Mouse (Mus musculus) MEL (cell line): Measurements from ENCODE around the gene Dapk1. TPM values are rescaled to one million over a fixed set of nuclear protein-coding genes. Genes with fewer than 3 reads are reported as not detected.

Source experiments
- DNase-seq: peaks from one replicate; pipeline ENCODE4 v3.0.0; 2011; ENCODE audit warnings: low read depth, low spot score
- H3K27ac ChIP-seq: 2 replicates; pipeline ENCODE4 v1.5.1; 2012; ENCODE audit warnings: low read depth, mild to moderate bottlenecking, control low read depth, low read length, moderate library complexity; ENCODE audit not compliant: control insufficient read depth
- H3K27me3 ChIP-seq, 2 experiments: fragments of 150-350 bp in 1 of 2; sonication (generic) in 1 of 2; 2 replicates each; pipeline ENCODE4 v1.6.1; 2012; ENCODE audit warnings: low read length in 2 of 2, mild to moderate bottlenecking in 2 of 2, improper control_type of control experiment in 1 of 2, moderate library complexity in 1 of 2; ENCODE audit not compliant: insufficient read depth in 2 of 2, control insufficient read depth in 1 of 2
- H3K36me3 ChIP-seq, 2 experiments: 2 replicates each; pipeline ENCODE4 v1.6.1; 2012 to 2014; ENCODE audit warnings: low read length in 2 of 2, improper control_type of control experiment in 1 of 2, inconsistent platforms in 1 of 2, mild to moderate bottlenecking in 1 of 2; ENCODE audit not compliant: insufficient read depth in 2 of 2, control insufficient read depth in 1 of 2
- H3K4me1 ChIP-seq, 2 experiments: fragments of 150-350 bp in 1 of 2; sonication (generic) in 1 of 2; 2 replicates each; pipeline ENCODE4 v1.6.1; 2012; ENCODE audit warnings: low read length in 2 of 2, improper control_type of control experiment in 1 of 2, mild to moderate bottlenecking in 1 of 2; ENCODE audit not compliant: insufficient read depth in 2 of 2, control insufficient read depth in 1 of 2
- H3K4me3 ChIP-seq, 2 experiments: fragments of 150-350 bp in 1 of 2; sonication (generic) in 1 of 2; 2 replicates each; pipeline ENCODE4 v1.5.1; 2012; ENCODE audit warnings: low read depth in 2 of 2, low read length in 2 of 2, mild to moderate bottlenecking in 2 of 2, moderate library complexity in 2 of 2, control low read depth in 1 of 2, improper control_type of control experiment in 1 of 2; ENCODE audit not compliant: control insufficient read depth in 1 of 2, insufficient read depth in 1 of 2
- H3K79me2 ChIP-seq: 2 replicates; pipeline ENCODE4 v1.6.1; 2012; ENCODE audit warnings: mild to moderate bottlenecking, low read length, moderate library complexity; ENCODE audit not compliant: control insufficient read depth, poor library complexity, insufficient read depth
- H3K9ac ChIP-seq: 2 replicates; pipeline ENCODE4 v1.6.1; 2012; ENCODE audit warnings: low read depth, mild to moderate bottlenecking, control low read depth, low read length, moderate library complexity; ENCODE audit not compliant: control insufficient read depth, poor library complexity, severe bottlenecking
- H3K9me3 ChIP-seq: fragments of 150-350 bp; sonication (generic); replicated peaks from 2 replicates; pipeline ENCODE4 v1.6.1; 2012; ENCODE audit warnings: mild to moderate bottlenecking, low read length, improper control_type of control experiment, moderate library complexity; ENCODE audit not compliant: insufficient read depth
- CHD2 ChIP-seq: IDR thresholded peaks from 2 replicates; pipeline ENCODE4 v1.6.1; 2011; ENCODE audit warnings: low read length, improper control_type of control experiment
- CTCF ChIP-seq, 3 experiments: IDR thresholded peaks in 2 of 3; conservative IDR thresholded peaks in 1 of 3; 2 replicates each; pipeline ENCODE4 v1.5.1; 2011 to 2012; ENCODE audit warnings: low read length in 3 of 3, low read depth in 2 of 3, mild to moderate bottlenecking in 2 of 3, improper control_type of control experiment in 1 of 3, inconsistent platforms in 1 of 3, mixed read lengths in 1 of 3, moderate library complexity in 1 of 3; ENCODE audit not compliant: control insufficient read depth in 1 of 3, insufficient read depth in 1 of 3, poor library complexity in 1 of 3, severe bottlenecking in 1 of 3
- E2F4 ChIP-seq: IDR thresholded peaks from 2 replicates; pipeline ENCODE4 v1.6.1; 2011; ENCODE audit warnings: low read depth, low read length, improper control_type of control experiment, borderline replicate concordance
- ELF1 ChIP-seq: IDR thresholded peaks from 2 replicates; pipeline ENCODE4 v1.6.1; 2014; ENCODE audit warnings: low read depth, mild to moderate bottlenecking, inconsistent platforms, low read length, improper control_type of control experiment, moderate library complexity
- EP300 ChIP-seq, 2 experiments: IDR thresholded peaks; 2 replicates each; pipeline ENCODE4 v1.6.1; 2011; ENCODE audit warnings: improper control_type of control experiment in 2 of 2, low read length in 2 of 2, low read depth in 1 of 2, mild to moderate bottlenecking in 1 of 2
- ETS1 ChIP-seq: IDR thresholded peaks from 2 replicates; pipeline ENCODE4 v1.6.1; 2012; ENCODE audit warnings: low read depth, mild to moderate bottlenecking, inconsistent platforms, low read length, improper control_type of control experiment, moderate library complexity
- GATA1 ChIP-seq: IDR thresholded peaks from 2 replicates; pipeline ENCODE4 v1.6.1; 2011; ENCODE audit warnings: low read depth, low read length, improper control_type of control experiment
- HCFC1 ChIP-seq: IDR thresholded peaks from 2 replicates; pipeline ENCODE4 v1.6.1; 2012; ENCODE audit warnings: low read depth, mild to moderate bottlenecking, inconsistent platforms, low read length, improper control_type of control experiment, moderate library complexity
- JUND ChIP-seq: IDR thresholded peaks from 2 replicates; pipeline ENCODE4 v1.6.1; 2011; ENCODE audit warnings: low read depth, mild to moderate bottlenecking, improper control_type of control experiment, low read length
- KAT2A ChIP-seq: conservative IDR thresholded peaks from 2 replicates; pipeline ENCODE4 v1.6.1; 2012; ENCODE audit warnings: low read depth, low read length, improper control_type of control experiment, inconsistent platforms
- MAFK ChIP-seq: IDR thresholded peaks from 2 replicates; pipeline ENCODE4 v1.6.1; 2011; ENCODE audit warnings: low read depth, mild to moderate bottlenecking, low read length, improper control_type of control experiment, borderline replicate concordance
- MAZ ChIP-seq: IDR thresholded peaks from 2 replicates; pipeline ENCODE4 v1.6.1; 2012; ENCODE audit warnings: low read depth, mild to moderate bottlenecking, inconsistent platforms, low read length, improper control_type of control experiment
- MEF2A ChIP-seq: IDR thresholded peaks from 2 replicates; pipeline ENCODE4 v1.6.1; 2014; ENCODE audit warnings: low read depth, mild to moderate bottlenecking, inconsistent platforms, low read length, improper control_type of control experiment; ENCODE audit not compliant: poor library complexity, insufficient replicate concordance, severe bottlenecking; ENCODE audit errors: extremely low read depth
- MXI1 ChIP-seq: IDR thresholded peaks from 2 replicates; pipeline ENCODE4 v1.6.1; 2011; ENCODE audit warnings: mild to moderate bottlenecking, low read depth, low read length, improper control_type of control experiment
- MYC ChIP-seq: IDR thresholded peaks from 2 replicates; pipeline ENCODE4 v1.6.1; 2011; ENCODE audit warnings: low read depth, mild to moderate bottlenecking, low read length, improper control_type of control experiment, moderate library complexity
- NELFE ChIP-seq: IDR thresholded peaks from 2 replicates; pipeline ENCODE4 v1.6.1; 2011; ENCODE audit warnings: low read depth, low read length, improper control_type of control experiment
- NRF1 ChIP-seq: IDR thresholded peaks from 2 replicates; pipeline ENCODE4 v1.6.1; 2014; ENCODE audit warnings: low read depth, mild to moderate bottlenecking, inconsistent platforms, low read length, improper control_type of control experiment, moderate library complexity; ENCODE audit not compliant: poor library complexity, insufficient read depth, severe bottlenecking
- POLR2A ChIP-seq, 2 experiments: IDR thresholded peaks; 2 replicates each; pipeline ENCODE4 v1.6.1; 2011 to 2012; ENCODE audit warnings: low read length in 2 of 2, mild to moderate bottlenecking in 2 of 2, control low read depth in 1 of 2, improper control_type of control experiment in 1 of 2, low read depth in 1 of 2, moderate library complexity in 1 of 2; ENCODE audit not compliant: control insufficient read depth in 1 of 2, insufficient read depth in 1 of 2, poor library complexity in 1 of 2
- POLR2AphosphoS2 ChIP-seq: IDR thresholded peaks from 2 replicates; pipeline ENCODE4 v1.6.1; 2011; ENCODE audit warnings: low read length, improper control_type of control experiment
- POLR2AphosphoS5 ChIP-seq: IDR thresholded peaks from 2 replicates; pipeline ENCODE4 v1.6.1; 2012; ENCODE audit warnings: low read depth, borderline replicate concordance, mild to moderate bottlenecking, inconsistent platforms, low read length, moderate library complexity, mixed read lengths
- RAD21 ChIP-seq: IDR thresholded peaks from 2 replicates; pipeline ENCODE4 v1.6.1; 2011; ENCODE audit warnings: mild to moderate bottlenecking, low read depth, low read length, improper control_type of control experiment
- RCOR1 ChIP-seq: IDR thresholded peaks from 2 replicates; pipeline ENCODE4 v1.6.1; 2012; ENCODE audit warnings: low read depth, mild to moderate bottlenecking, inconsistent platforms, low read length, improper control_type of control experiment
- SIN3A ChIP-seq: IDR thresholded peaks from 2 replicates; pipeline ENCODE4 v1.6.1; 2012; ENCODE audit warnings: low read length, improper control_type of control experiment, inconsistent platforms
- SMC3 ChIP-seq: IDR thresholded peaks from 2 replicates; pipeline ENCODE4 v1.6.1; 2011; ENCODE audit warnings: low read depth, low read length, improper control_type of control experiment
- TAL1 ChIP-seq: IDR thresholded peaks from 2 replicates; pipeline ENCODE4 v1.6.1; 2012; ENCODE audit warnings: mild to moderate bottlenecking, inconsistent platforms, low read length, moderate library complexity, mixed read lengths
- TBP ChIP-seq: IDR thresholded peaks from 2 replicates; pipeline ENCODE4 v1.8.0; 2011; ENCODE audit warnings: low read depth, low read length, improper control_type of control experiment
- TCF12 ChIP-seq: IDR thresholded peaks from 2 replicates; pipeline ENCODE4 v1.6.1; 2014; ENCODE audit warnings: low read depth, mild to moderate bottlenecking, inconsistent platforms, low read length, improper control_type of control experiment, moderate library complexity
- USF1 ChIP-seq: IDR thresholded peaks from 2 replicates; pipeline ENCODE4 v1.6.1; 2014; ENCODE audit warnings: low read depth, mild to moderate bottlenecking, inconsistent platforms, low read length, improper control_type of control experiment, moderate library complexity
- USF2 ChIP-seq, 2 experiments: IDR thresholded peaks; 2 replicates each; pipeline ENCODE4 v1.6.1; 2011 to 2012; ENCODE audit warnings: improper control_type of control experiment in 2 of 2, low read length in 2 of 2, borderline replicate concordance in 1 of 2, inconsistent platforms in 1 of 2, low read depth in 1 of 2, mild to moderate bottlenecking in 1 of 2; ENCODE audit not compliant: insufficient read depth in 1 of 2
- ZKSCAN1 ChIP-seq: IDR thresholded peaks from 2 replicates; pipeline ENCODE4 v1.6.1; 2012; ENCODE audit warnings: low read depth, mild to moderate bottlenecking, inconsistent platforms, low read length, improper control_type of control experiment, moderate library complexity
- ZMIZ1 ChIP-seq: IDR thresholded peaks from 2 replicates; pipeline ENCODE4 v1.6.1; 2012; ENCODE audit warnings: low read depth, mild to moderate bottlenecking, inconsistent platforms, low read length, improper control_type of control experiment, moderate library complexity
- ZNF384 ChIP-seq: IDR thresholded peaks from 2 replicates; pipeline ENCODE4 v1.6.1; 2012; ENCODE audit warnings: low read depth, mild to moderate bottlenecking, inconsistent platforms, low read length, improper control_type of control experiment
- polyA plus RNA-seq, 2 experiments: library from polyadenylated mRNA; stranded (reverse) in 1 of 2; unstranded in 1 of 2; fragments of >175 nt in 1 of 2; fragments of >200 nt in 1 of 2; gene quantifications; 2 replicates each; pipeline versions ENCODE4 v1.2.1 to v1.2.4; 2012; ENCODE audit warnings: low replicate concordance in 2 of 2, low read depth in 1 of 2; ENCODE audit not compliant: insufficient read length in 2 of 2, insufficient read depth in 1 of 2, missing spikeins in 1 of 2
- total RNA-seq: library from RNA; depleted of rRNA; stranded (reverse); fragments of 300-350 nt; gene quantifications from 2 replicates; pipeline ENCODE4 v1.2.3, GENCODE M21; 2012

The Dapk1 gene
- total and polyA plus RNA-seq, 3 experiments, result 5.1 to 8.2 TPM; not detected in 1

- Histone ChIP-seq H3K9me3 (no peaks in the 10 kb centered on the region), H3K79me2 (no peaks in the 10 kb centered on the region), H3K9ac (no peak overlapping the region)
- TF ChIP-seq SMC3 (no peak), ETS1 (peak; percentile 17; the same call in 1 of the 2 replicates)
- TF ChIP-seq, all 39 proteins: peak for 1
- 0 out of 4 replicates have a peak overlapping the region, but pooled peaks of 1 of the 2 experiments have one; percentile 7 for H3K4me3 ChIP-seq
- peaks cover 2 to 19% of the 10 kb centered on the region in 2 experiments for H3K4me1 ChIP-seq
- H3K27me3 ChIP-seq, result no peaks in the 10 kb centered on the region
- H3K27ac ChIP-seq, result no peak overlapping the region
- peak; percentile 35 for DNase-seq
- peaks cover 0 to 17% of the 10 kb centered on the region in 2 experiments; a peak in 2 of 4 replicates for H3K36me3 ChIP-seq
These were observed 16.5 kb downstream of the Dapk1 start for GRCm38 (mm10) chr13:60618287-60618686.

- Histone ChIP-seq H3K9ac (no peak overlapping the region), H3K4me3 (no peak overlapping the region), H3K27me3 (no peaks in the 10 kb centered on the region), H3K4me1 (peaks cover 2 to 19% of the 10 kb centered on the region in 2 experiments), H3K27ac (peak overlapping the region; percentile 62), H3K36me3 (peaks cover 0 to 17% of the 10 kb centered on the region in 2 experiments; a peak in 2 of 4 replicates), H3K79me2 (no peaks in the 10 kb centered on the region), H3K9me3 (no peaks in the 10 kb centered on the region)
- peak; percentile 66 for DNase-seq
- TF ChIP-seq RAD21, result no peak
- no peak for TF ChIP-seq POLR2A (IDR thresholded peaks at IDR 0.05; ENCODE audit: control insufficient read depth in 1 of 2, insufficient read depth in 1 of 2, low read depth in 1 of 2, low read length in 2 of 2, poor library complexity in 1 of 2)
- no peak for TF ChIP-seq KAT2A
- peak; percentile 84 for TF ChIP-seq TCF12
- peak; percentile 51 to 82; a peak in 3 of 4 replicates for TF ChIP-seq EP300 (IDR thresholded peaks at IDR 0.05; ENCODE audit: low read depth in 1 of 2, low read length in 2 of 2)
- no peak for TF ChIP-seq POLR2AphosphoS5
- TF ChIP-seq ZKSCAN1, result no peak
- peak; percentile 44; the same call in 1 of the 2 replicates for TF ChIP-seq RCOR1
- TF ChIP-seq TBP, result no peak
- TF ChIP-seq ZNF384, result no peak
- no peak for TF ChIP-seq ZMIZ1
- TF ChIP-seq CHD2, result no peak
- TF ChIP-seq USF2 (IDR thresholded peaks at IDR 0.05; ENCODE audit: borderline replicate concordance in 1 of 2, insufficient read depth in 1 of 2, low read depth in 1 of 2, low read length in 2 of 2), result no peak
- peak; percentile 88 for TF ChIP-seq ETS1
- no peak for TF ChIP-seq MAZ
- TF ChIP-seq MYC, result no peak
- TF ChIP-seq TAL1, result peak; percentile 75
- no peak for TF ChIP-seq USF1
- TF ChIP-seq ELF1, result 0 out of 2 replicates have a peak, but pooled peaks have one; percentile 35
- TF ChIP-seq NELFE, result no peak
- no peak for TF ChIP-seq NRF1
- no peak for TF ChIP-seq JUND
- no peak for TF ChIP-seq POLR2AphosphoS2
- no peak for TF ChIP-seq E2F4
- TF ChIP-seq HCFC1, result no peak
- TF ChIP-seq MAFK, result no peak
- TF ChIP-seq GATA1, result peak; percentile 67
- no peak for TF ChIP-seq SIN3A
- no peak for TF ChIP-seq CTCF (IDR thresholded peaks at IDR 0.05 in 2 of 3, conservative IDR thresholded peaks at IDR 0.05 in 1 of 3; ENCODE audit: control insufficient read depth in 1 of 3, insufficient read depth in 1 of 3, low read depth in 2 of 3, low read length in 3 of 3, poor library complexity in 1 of 3, severe bottlenecking in 1 of 3)
- TF ChIP-seq MEF2A, result no peak
- no peak for TF ChIP-seq MXI1
These were observed 18.0 kb downstream of the Dapk1 start for GRCm38 (mm10) chr13:60619723-60620122.
